In the genomic region with DNA sequence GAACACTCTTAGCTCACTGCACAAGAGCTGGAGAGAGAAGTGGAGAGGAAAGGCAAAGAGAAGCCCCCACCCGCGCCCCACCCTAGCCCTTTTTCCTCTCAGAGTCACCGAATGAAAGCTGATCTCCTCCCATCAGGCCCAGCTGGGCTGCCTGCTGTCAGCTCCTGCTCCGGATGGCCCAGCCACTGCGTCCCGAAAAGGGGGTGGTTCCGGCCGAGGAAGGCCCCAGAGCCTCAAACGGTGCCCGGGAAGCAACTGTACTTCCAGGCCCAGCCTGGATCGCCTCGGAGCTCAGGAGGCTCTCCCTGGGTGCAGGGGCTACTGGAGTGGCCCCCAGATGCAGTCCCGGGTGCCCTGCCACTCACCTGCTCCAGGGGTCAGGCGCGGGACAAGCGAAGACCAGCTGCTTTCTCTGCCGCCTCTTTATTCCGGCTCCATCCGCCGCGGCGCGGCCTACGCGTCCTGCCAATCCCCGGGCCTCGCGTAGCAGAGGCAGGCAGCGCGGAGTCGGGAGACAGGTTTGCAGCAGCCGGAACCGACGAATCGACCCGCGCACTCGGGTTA, we compare ENCODE assay signal across 8 mouse cellular contexts. TPM values are rescaled to one million over a fixed set of nuclear protein-coding genes. Genes with fewer than 3 reads are reported as not detected.
DNase-seq lines count a peak whose midpoint lies in the region; ATAC-seq lines count a peak whose summit lies in the region.

No protein-coding gene starts in this region.

- no peaks in the 10 kb centered on the region for H3K27me3 ChIP-seq in heart, embryonic 15.5 days
- no peaks in the 10 kb centered on the region for H3K27me3 ChIP-seq in liver, embryonic 11.5 days (replicated peaks; ENCODE audit: control insufficient read depth, insufficient read depth, low read length)

- ATAC-seq in heart, embryonic 15.5 days (replicated peaks; ENCODE audit: insufficient number of reproducible peaks, insufficient read depth, low FRiP score, low read depth), result peak; percentile 17
- ATAC-seq in liver, embryonic 11.5 days (replicated peaks; ENCODE audit: low FRiP score), result peak; percentile 46
- ATAC-seq in monocyte, adult 5-6 weeks (replicated peaks; ENCODE audit: insufficient number of reproducible peaks, low FRiP score, low TSS enrichment, poor library complexity, severe bottlenecking), result peak; percentile 4; the same call in 1 of the 2 replicates

- peak overlapping the region; percentile 69 for H3K4me2 ChIP-seq in heart, embryonic 15.5 days
- H3K4me2 ChIP-seq in liver, embryonic 11.5 days, result peak overlapping the region; percentile 95

- DNase-seq in left cerebral cortex, postnatal 4 days, result peak; percentile 67
- no peak for DNase-seq in left cerebral cortex, adult 18-20 months (ENCODE audit: low spot score in 2 of 2)
- peak; percentile 88 for DNase-seq in liver, embryonic 11.5 days (ENCODE audit: low spot score)
- no peak for DNase-seq in ovary, postnatal 10 days (ENCODE audit: low spot score)
- DNase-seq in left cerebral cortex, adult 11 months (ENCODE audit: low spot score), result no peak

- H3K9me3 ChIP-seq in heart, embryonic 15.5 days (replicated peaks), result no peaks in the 10 kb centered on the region
- H3K9me3 ChIP-seq in liver, embryonic 11.5 days (ENCODE audit: control insufficient read depth, low read length), result no peaks in the 10 kb centered on the region

- peaks cover 48% of the 10 kb centered on the region for H3K36me3 ChIP-seq in heart, embryonic 15.5 days
- H3K36me3 ChIP-seq in liver, embryonic 11.5 days (ENCODE audit: control insufficient read depth, insufficient read depth, low read length), result peaks cover 27% of the 10 kb centered on the region

- H3K9ac ChIP-seq in heart, embryonic 15.5 days, result peak overlapping the region; percentile 86
- peak overlapping the region; percentile 75 for H3K9ac ChIP-seq in liver, embryonic 11.5 days (ENCODE audit: low read depth, low read length)

- peak overlapping the region; percentile 100 for H3K4me3 ChIP-seq in brown adipose tissue, adult 24 weeks (ENCODE audit: insufficient read depth, low read depth, low read length)
- peak overlapping the region; percentile 84 for H3K4me3 ChIP-seq in heart, embryonic 15.5 days
- H3K4me3 ChIP-seq in liver, embryonic 11.5 days (ENCODE audit: low read depth, low read length), result peak overlapping the region; percentile 85

- intact Hi-C loops in left cerebral cortex, postnatal 4 days (cut with DNase I), result loop anchor here (2.0 to 5.0 kb wide), 2 partner anchors 76 to 379 kb away; no protein-coding TSS in a partner anchor

- H3K27ac ChIP-seq in brown adipose tissue, adult 24 weeks (replicated peaks; ENCODE audit: low read depth, low read length), result peak overlapping the region; percentile 82
- H3K27ac ChIP-seq in heart, embryonic 15.5 days, result peak overlapping the region; percentile 99
- peak overlapping the region; percentile 97 for H3K27ac ChIP-seq in liver, embryonic 11.5 days (ENCODE audit: low read depth, low read length)

- WGBS in heart, embryonic 15.5 days, result 0% methylated on average over 38 of the region's 38 CpGs
- under 1% methylated on average over 38 of the region's 38 CpGs for WGBS in liver, embryonic 11.5 days

- peaks cover 4% of the 10 kb centered on the region for H3K4me1 ChIP-seq in brown adipose tissue, adult 24 weeks (ENCODE audit: control insufficient read depth, insufficient read depth, insufficient read length, low read length)
- peaks cover 33% of the 10 kb centered on the region for H3K4me1 ChIP-seq in heart, embryonic 15.5 days (replicated peaks)
- H3K4me1 ChIP-seq in liver, embryonic 11.5 days (replicated peaks; ENCODE audit: control insufficient read depth, insufficient read depth, low read length), result peaks cover 17% of the 10 kb centered on the region

RNA-seq across cellular contexts. Expression of a gene that starts 0.5 kb away (rescaled TPM):
- 10 to 100 TPM; 26.8 to 29.6 TPM for total RNA-seq in left cerebral cortex, postnatal 4 days (2021)
- 10 to 100 TPM; 17.2 to 18.3 TPM for total RNA-seq in left cerebral cortex, adult 18-20 months (2021)
- polyA plus RNA-seq in brown adipose tissue, adult 24 weeks (2012; ENCODE audit: insufficient read depth, insufficient read length, missing spikeins), result 1.3 and 2.1 TPM in 2 replicates
- 4.9 and 7.3 TPM in 2 replicates for polyA plus RNA-seq in heart, embryonic 15.5 days (2015; fragmentation: Nextera tagmentation; extraction: Ambion mirVana)
- polyA plus RNA-seq in liver, embryonic 11.5 days (2014; fragmentation: Nextera tagmentation; extraction: Ambion mirVana), result 3.3 and 3.4 TPM in 2 replicates
- 3.3 to 4.7 TPM (median 4.3 TPM) in 3 replicates for total RNA-seq in monocyte, adult 5-6 weeks (2017)

RNA-seq across cellular contexts. Expression of a gene that starts 0.8 kb away (rescaled TPM):
- 10 to 100 TPM; 26.5 to 32.8 TPM for total RNA-seq in left cerebral cortex, postnatal 4 days (2021)
- 10 to 100 TPM; 11.6 to 12.3 TPM for total RNA-seq in left cerebral cortex, adult 18-20 months (2021)
- polyA plus RNA-seq in brown adipose tissue, adult 24 weeks (2012; ENCODE audit: insufficient read depth, insufficient read length, missing spikeins), result 8.4 and 8.6 TPM in 2 replicates
- 26.7 and 32.0 TPM in 2 replicates for polyA plus RNA-seq in heart, embryonic 15.5 days (2015; fragmentation: Nextera tagmentation; extraction: Ambion mirVana)
- polyA plus RNA-seq in liver, embryonic 11.5 days (2014; fragmentation: Nextera tagmentation; extraction: Ambion mirVana), result 23.5 and 25.3 TPM in 2 replicates
- total RNA-seq in monocyte, adult 5-6 weeks (2017), result 19.0 to 30.5 TPM (median 26.8 TPM) in 3 replicates

RNA-seq across cellular contexts. Expression of a gene that starts 20.8 kb away (rescaled TPM):
- total RNA-seq in left cerebral cortex, postnatal 4 days (2021), result 10 to 100 TPM; 40.0 to 44.2 TPM
- total RNA-seq in left cerebral cortex, adult 18-20 months (2021), result 10 to 100 TPM; 12.6 to 15.3 TPM
- 6.1 and 6.5 TPM in 2 replicates for polyA plus RNA-seq in brown adipose tissue, adult 24 weeks (2012; ENCODE audit: insufficient read depth, insufficient read length, missing spikeins)
- 35.2 and 42.8 TPM in 2 replicates for polyA plus RNA-seq in heart, embryonic 15.5 days (2015; fragmentation: Nextera tagmentation; extraction: Ambion mirVana)
- polyA plus RNA-seq in liver, embryonic 11.5 days (2014; fragmentation: Nextera tagmentation; extraction: Ambion mirVana), result 4.4 and 5.4 TPM in 2 replicates
- total RNA-seq in monocyte, adult 5-6 weeks (2017), result not detected in 3 replicates

RNA-seq across cellular contexts. Expression of a gene that starts 20.9 kb away (rescaled TPM):
- total RNA-seq in left cerebral cortex, postnatal 4 days (2021), result 1 to 10 TPM; 3.5 to 4.2 TPM
- total RNA-seq in left cerebral cortex, adult 18-20 months (2021), result not detected
- not detected in 2 replicates for polyA plus RNA-seq in brown adipose tissue, adult 24 weeks (2012; ENCODE audit: insufficient read depth, insufficient read length, missing spikeins)
- polyA plus RNA-seq in heart, embryonic 15.5 days (2015; fragmentation: Nextera tagmentation; extraction: Ambion mirVana), result 0.29 TPM in 1 of 2 replicates, not detected in the other
- polyA plus RNA-seq in liver, embryonic 11.5 days (2014; fragmentation: Nextera tagmentation; extraction: Ambion mirVana), result not detected in 2 replicates
- 2.5 TPM in 1 of 3 replicates, not detected in the others for total RNA-seq in monocyte, adult 5-6 weeks (2017)

RNA-seq across cellular contexts. Expression of a gene that starts 24.9 kb away (rescaled TPM):
- total RNA-seq in left cerebral cortex, postnatal 4 days (2021), result under 1 TPM; 0.42 to 0.58 TPM
- total RNA-seq in left cerebral cortex, adult 18-20 months (2021), result under 1 TPM; 0.16 to 0.49 TPM
- 1.7 TPM in 1 of 2 replicates, not detected in the other for polyA plus RNA-seq in brown adipose tissue, adult 24 weeks (2012; ENCODE audit: insufficient read depth, insufficient read length, missing spikeins)
- 0.49 and 1.1 TPM in 2 replicates for polyA plus RNA-seq in heart, embryonic 15.5 days (2015; fragmentation: Nextera tagmentation; extraction: Ambion mirVana)
- polyA plus RNA-seq in liver, embryonic 11.5 days (2014; fragmentation: Nextera tagmentation; extraction: Ambion mirVana), result 0.36 TPM in 1 of 2 replicates, not detected in the other
- 0.11 TPM in 1 of 3 replicates, not detected in the others for total RNA-seq in monocyte, adult 5-6 weeks (2017)

Comparison
In these comparisons a context has a peak if more than half of its experiments do, and no peak if none do; other contexts are left out.
1. DNase-seq: peak in left cerebral cortex, postnatal 4 days (single experiment) and liver, embryonic 11.5 days (single experiment); none in left cerebral cortex, adult 18-20 months (0 of 2), ovary, postnatal 10 days (single experiment) and left cerebral cortex, adult 11 months (single experiment).
2. RNA of a gene that starts 20.8 kb away (total RNA-seq): 40.0 to 44.2 TPM in left cerebral cortex, postnatal 4 days and 12.6 to 15.3 TPM in left cerebral cortex, adult 18-20 months; not detected in monocyte, adult 5-6 weeks; every median in the first group is over 10 times any median in the second.
3. Peak in every context shown above with its lines, with median percentiles within 50 percentile points of each other: H3K27ac ChIP-seq, H3K4me3 ChIP-seq and ATAC-seq.